Mouse (Mus musculus) adrenal gland, postnatal 25 days (tissue): ENCODE data around the gene I830077J02Rik. TPM values are rescaled to one million over a fixed set of nuclear protein-coding genes. Genes with fewer than 3 reads are reported as not detected.
A peak's percentile ranks its signal among the peaks of the same experiment; 100 is the strongest.

ENCODE experiments used
- DNase-seq: peaks from one replicate; pipeline ENCODE4 v3.0.0; 2021; ENCODE audit warnings: mixed read lengths
- total RNA-seq: library from RNA; stranded (reverse); gene quantifications from 2 replicates; pipeline ENCODE4 v1.2.3, GENCODE M21; 2021

I830077J02Rik gene
- total RNA-seq, 1 experiment from 2014 or later, result 0.49 TPM

DNA sequence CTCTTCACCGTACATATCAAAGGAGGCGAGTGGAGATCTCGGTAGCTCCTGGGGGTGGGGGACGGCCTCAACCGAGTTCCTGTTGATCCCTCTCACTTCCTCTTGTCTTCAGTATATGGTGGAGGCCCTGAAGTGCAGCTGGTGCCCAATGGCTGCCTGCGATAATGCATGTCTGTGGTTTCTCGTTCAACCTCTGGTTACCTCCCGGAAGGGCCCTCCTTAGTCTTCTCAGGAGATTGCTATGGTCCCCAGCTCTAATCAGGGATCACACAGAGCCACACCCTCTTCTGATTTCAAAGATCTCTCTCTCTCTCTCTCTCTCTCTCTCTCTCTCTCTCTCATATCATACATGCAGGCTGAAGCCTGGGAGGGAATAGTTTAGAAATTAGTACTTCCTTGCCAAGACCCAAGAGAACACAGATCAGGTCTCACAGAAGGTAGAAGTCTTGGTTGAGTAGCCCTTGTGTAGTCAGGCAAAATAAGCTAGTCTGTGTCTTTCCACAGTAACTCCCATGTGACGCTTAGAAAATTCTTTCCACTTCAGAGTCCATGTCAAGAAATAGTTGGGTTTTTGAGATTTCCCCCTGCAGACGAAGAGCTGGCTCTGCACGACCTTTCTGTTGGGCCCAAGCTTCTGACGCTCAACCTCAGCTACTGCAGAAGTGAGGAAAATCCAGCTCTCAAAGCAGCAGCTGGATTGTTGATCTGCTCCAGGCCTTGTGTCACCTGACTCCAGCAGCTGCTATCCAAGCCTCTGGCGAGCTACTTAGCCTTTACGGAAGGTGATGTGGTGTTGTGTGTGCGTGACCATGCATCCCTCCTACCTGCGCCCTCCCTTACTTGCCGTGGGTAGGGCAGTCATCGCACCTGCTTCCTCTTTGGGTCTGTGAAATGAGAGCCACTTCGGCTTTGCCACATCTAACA is 39.6 kb downstream of the I830077J02Rik start:
- no peak for DNase-seq

GRCm38 (mm10) chr3:105891760-105892571 is 40.5 kb downstream of the I830077J02Rik start:
- no peak for DNase-seq

GRCm38 (mm10) chr3:105891141-105891540 is 41.3 kb downstream of the I830077J02Rik start:
- no peak for DNase-seq

- no peak for DNase-seq
Measured at GRCm38 (mm10) chr3:105890220-105890619, 42.2 kb downstream of the I830077J02Rik start.

DNA sequence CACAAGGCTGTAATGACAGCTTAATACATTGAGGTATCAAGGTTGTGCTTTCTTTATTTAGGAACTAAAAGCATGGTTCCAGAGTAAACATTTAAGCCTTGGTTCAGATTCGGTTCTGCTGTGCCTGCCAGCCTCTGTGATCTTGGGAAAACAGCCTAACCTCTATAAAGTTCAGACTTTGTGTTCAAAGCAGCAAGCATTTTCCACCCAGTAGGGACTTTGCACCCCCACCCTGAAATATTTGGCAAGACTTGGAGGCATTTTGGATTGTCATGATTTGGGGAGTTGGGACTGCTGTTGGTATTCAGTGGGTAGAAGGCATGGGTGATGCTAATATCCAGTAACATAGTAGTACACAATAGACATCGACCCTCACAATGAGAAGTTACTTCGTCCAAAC is 43.5 kb downstream of the I830077J02Rik start:
- no peak for DNase-seq

- no peak for DNase-seq
Measured at GRCm38 (mm10) chr3:105883111-105883510, 49.4 kb downstream of the I830077J02Rik start.

DNA sequence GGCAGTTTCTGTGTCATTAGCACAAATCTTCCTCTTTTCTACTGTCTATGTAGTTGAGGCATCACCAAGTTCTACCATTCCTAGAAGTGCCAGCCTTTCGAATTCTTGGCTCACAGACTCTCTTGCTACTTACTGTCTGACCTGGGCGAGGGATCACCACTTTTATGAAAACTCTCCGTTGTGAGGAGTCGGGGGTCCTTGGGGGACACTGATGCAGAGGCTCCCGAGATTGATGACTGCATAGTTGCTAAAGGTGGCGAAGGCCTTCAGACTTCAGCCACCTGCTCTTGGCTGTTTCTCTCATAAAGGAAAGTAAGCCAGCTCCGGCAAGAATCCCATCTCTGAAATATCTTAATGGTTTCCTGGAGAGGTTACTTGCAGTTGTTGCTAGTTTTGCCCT is 50.4 kb downstream of the I830077J02Rik start:
- DNase-seq, result no peak

DNA sequence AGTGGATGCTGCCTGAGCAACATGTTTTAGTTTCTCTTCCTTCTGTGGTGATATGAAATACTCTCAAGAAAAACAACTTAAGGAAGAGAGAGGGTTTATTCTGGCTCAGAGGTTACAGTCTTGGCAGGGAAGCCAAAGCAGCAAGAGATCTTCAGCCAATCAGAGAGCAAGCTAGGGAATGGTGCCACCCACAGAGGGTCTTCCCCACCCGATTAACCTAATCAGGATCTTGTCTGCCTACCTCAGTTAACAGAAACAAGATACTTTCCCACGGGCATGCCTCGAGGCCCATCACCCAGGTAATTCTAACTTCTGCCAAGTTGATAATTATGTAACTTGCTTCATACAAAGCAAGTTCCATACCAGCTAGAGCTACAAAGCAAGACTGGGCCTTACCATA is 52.0 kb downstream of the I830077J02Rik start:
- DNase-seq, result no peak

DNA sequence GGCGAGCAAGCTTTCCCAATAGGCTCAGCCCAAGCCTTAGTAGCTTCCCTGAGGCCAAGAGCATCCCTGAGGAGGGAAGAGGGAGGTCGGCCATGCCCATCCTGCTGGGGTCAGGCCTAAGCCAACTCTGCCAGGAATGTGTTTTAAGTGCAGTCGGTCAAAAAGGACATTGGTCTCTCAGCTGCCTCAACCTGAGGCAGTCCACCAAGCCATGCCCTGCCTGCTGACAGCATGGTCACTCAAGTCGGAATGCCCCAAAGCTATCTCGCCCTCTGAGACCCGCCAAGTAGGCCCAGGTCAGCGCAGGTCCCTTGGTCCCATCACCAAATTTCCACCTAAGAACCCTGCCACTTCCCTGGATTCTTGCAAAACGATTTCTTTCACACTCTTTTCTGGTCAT is 53.7 kb downstream of the I830077J02Rik start:
- DNase-seq, result no peak

DNA sequence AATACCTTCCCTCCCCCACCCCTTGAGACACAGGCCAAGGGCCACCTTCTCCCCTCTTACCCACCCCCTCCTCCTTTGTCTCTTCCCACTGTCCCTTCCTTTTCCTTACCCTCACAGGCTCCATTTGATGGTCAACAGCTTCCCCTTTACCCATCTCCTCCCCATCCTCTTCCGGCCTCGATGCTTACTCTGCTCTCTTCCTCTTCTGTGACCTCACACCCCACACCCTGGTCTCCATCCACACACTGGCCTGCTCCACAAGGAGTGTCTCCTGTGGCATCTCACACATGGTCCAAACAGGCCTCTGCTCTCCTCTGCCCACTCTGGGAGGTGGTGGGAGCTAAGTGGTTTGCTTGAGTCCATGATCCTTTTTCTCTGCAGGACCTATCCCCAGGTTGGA is 54.5 kb downstream of the I830077J02Rik start:
- no peak for DNase-seq

GRCm38 (mm10) chr3:105877252-105877803 is 55.1 kb downstream of the I830077J02Rik start:
- DNase-seq, result no peak

DNA sequence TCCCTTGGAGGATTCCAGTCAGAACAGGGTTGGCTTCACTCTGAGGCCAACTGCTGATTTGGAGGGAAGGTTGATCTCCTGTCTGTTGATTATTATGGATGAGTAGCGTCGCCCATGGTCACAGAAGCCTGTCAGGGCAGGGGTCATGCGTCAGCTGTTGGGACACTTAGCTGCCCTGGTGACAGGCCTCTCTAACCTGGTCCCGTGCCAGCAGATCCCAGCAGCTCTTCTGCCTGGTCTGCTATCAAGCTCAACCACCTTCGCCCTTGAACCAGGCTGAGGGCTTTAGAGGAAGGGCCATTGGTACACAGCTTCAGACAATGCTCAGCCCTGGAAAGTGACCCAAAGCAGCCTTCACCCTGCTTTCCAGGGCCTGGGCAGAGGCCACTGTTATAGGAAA is 56.4 kb downstream of the I830077J02Rik start:
- DNase-seq, result peak; percentile 76

Other genes starting within 250 kb of the I830077J02Rik start
- gene Ddx20, start 245.1 kb downstream of the I830077J02Rik start, total RNA-seq, result 18.5 and 22.0 TPM in 2 replicates
- gene Inka2, start 228.1 kb downstream of the I830077J02Rik start, total RNA-seq, result 2.3 and 4.2 TPM in 2 replicates
- gene Rap1a, start 131.3 kb downstream of the I830077J02Rik start, total RNA-seq, result 172 and 200 TPM in 2 replicates
- not detected in 2 replicates for gene Adora3, start 61.8 kb downstream of the I830077J02Rik start, total RNA-seq
- not detected in 2 replicates for gene Tmigd3, start 61.8 kb downstream of the I830077J02Rik start, total RNA-seq
- gene Wdr77, start 26.7 kb upstream of the I830077J02Rik start, total RNA-seq, result 63.9 and 69.2 TPM in 2 replicates
- gene Atp5f1, start 27.4 kb upstream of the I830077J02Rik start, total RNA-seq, result 328 and 344 TPM in 2 replicates
- gene Ovgp1, start 41.0 kb upstream of the I830077J02Rik start, total RNA-seq, result 1.2 and 1.5 TPM in 2 replicates
- gene Pifo, start 82.0 kb upstream of the I830077J02Rik start, total RNA-seq, result not detected in 2 replicates
- gene Chil5, start 100.2 kb upstream of the I830077J02Rik start, total RNA-seq, result not detected in 2 replicates
- not detected in 2 replicates for gene Chia1, start 180.6 kb upstream of the I830077J02Rik start, total RNA-seq
- gene Chil3, start 234.9 kb upstream of the I830077J02Rik start, total RNA-seq, result not detected in 2 replicates